Mouse (Mus musculus) heart, embryonic 10.5 days (tissue): Measurements from ENCODE around the gene Faf2. TPM values are rescaled to one million over a fixed set of nuclear protein-coding genes. Genes with fewer than 3 reads are reported as not detected.

Experiments used
- DNase-seq: peaks from one replicate; pipeline ENCODE4 v3.0.0-alpha.2; 2017; ENCODE audit warnings: low spot score
- H3K27ac ChIP-seq: fragments of 300-500 bp; sonication (generic); 2 replicates; pipeline ENCODE4 v1.5.1; 2016; ENCODE audit warnings: mild to moderate bottlenecking
- H3K27me3 ChIP-seq: fragments of 300-500 bp; sonication (generic); 2 replicates; pipeline ENCODE4 v1.6.1; 2016; ENCODE audit warnings: mild to moderate bottlenecking; ENCODE audit not compliant: poor library complexity, insufficient read depth, severe bottlenecking
- H3K36me3 ChIP-seq: fragments of 300-500 bp; sonication (generic); 2 replicates; pipeline ENCODE4 v1.6.1; 2016; ENCODE audit warnings: mild to moderate bottlenecking, moderate library complexity
- H3K4me1 ChIP-seq: fragments of 300-500 bp; sonication (generic); 2 replicates; pipeline ENCODE4 v1.6.1; 2016; ENCODE audit warnings: mild to moderate bottlenecking
- H3K4me3 ChIP-seq: fragments of 300-500 bp; sonication (generic); 2 replicates; pipeline ENCODE4 v1.5.1; 2016; ENCODE audit warnings: mild to moderate bottlenecking, moderate library complexity
- H3K9me3 ChIP-seq: fragments of 300-500 bp; sonication (generic); 2 replicates; pipeline ENCODE4 v1.6.1; 2016; ENCODE audit warnings: mild to moderate bottlenecking, moderate library complexity
- WGBS: fragments of 180-500 bp; shearing (Covaris S2); methylation state at CpG from one replicate; pipeline ENCODE4 v1.1.7; 2016; 5-methylcytosine and 5-hydroxymethylcytosine counted together
- polyA plus RNA-seq: library from polyadenylated mRNA; unstranded; fragments of >200 nt; fragmentation: Nextera tagmentation; extraction: Ambion mirVana; gene quantifications from 2 replicates; pipeline ENCODE4 v1.2.1, GENCODE M21; 2016

The Faf2 gene
- polyA plus RNA-seq, 1 experiment from 2014 or later = 68.8 TPM

GRCm38 (mm10) chr13:54591776-54592356 lies 29.7 kb upstream of the Faf2 start:
- no peak overlapping the region for H3K27ac ChIP-seq
- H3K4me3 ChIP-seq = peak overlapping the region; percentile 3; the same call in 1 of the 2 replicates
- peaks cover 20% of the 10 kb centered on the region for H3K36me3 ChIP-seq
- DNase-seq = no peak
- H3K27me3 ChIP-seq = no peaks in the 10 kb centered on the region
- no peaks in the 10 kb centered on the region for H3K9me3 ChIP-seq
- peaks cover 40% of the 10 kb centered on the region for H3K4me1 ChIP-seq
- 93% methylated on average over 8 of the region's 8 CpGs for WGBS

- Histone ChIP-seq H3K9me3 (no peaks in the 10 kb centered on the region), H3K27me3 (no peaks in the 10 kb centered on the region), H3K4me1 (peaks cover 56% of the 10 kb centered on the region), H3K4me3 (no peak overlapping the region), H3K27ac (no peak overlapping the region), H3K36me3 (peaks cover 11% of the 10 kb centered on the region)
- no peak for DNase-seq
- 85% methylated on average over 11 of the region's 11 CpGs for WGBS
Observed at GRCm38 (mm10) chr13:54593617-54594016, 28.0 kb upstream of the Faf2 start.

DNA sequence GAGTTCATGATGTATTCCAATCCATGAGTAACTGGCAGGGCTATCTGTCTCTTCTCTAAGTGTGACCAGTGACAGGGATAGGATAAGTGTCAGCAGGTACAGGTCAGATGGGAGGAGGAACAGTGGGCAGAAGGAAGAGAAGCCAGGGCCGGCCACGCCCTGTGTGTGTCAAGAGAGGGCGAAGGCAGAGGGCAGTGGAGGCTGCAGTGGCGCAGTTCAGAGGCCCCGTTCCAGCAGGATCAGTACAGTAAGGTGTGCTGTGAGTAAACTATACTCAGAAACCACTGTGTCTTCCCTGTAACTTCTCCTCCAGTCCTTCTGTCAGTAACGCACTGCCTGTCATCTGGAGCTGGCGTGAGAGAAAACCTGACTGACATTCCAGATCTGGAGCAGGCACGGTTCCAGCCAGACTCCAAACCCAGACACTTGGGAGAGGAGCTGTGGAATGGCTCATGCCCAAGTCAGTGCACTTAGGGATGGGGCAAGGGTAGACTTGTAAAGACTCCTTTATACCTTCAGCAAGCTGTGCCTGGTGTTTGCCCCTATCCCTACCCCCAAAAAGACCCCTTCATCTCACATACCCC lies 25.4 kb upstream of the Faf2 start:
- H3K27ac ChIP-seq = peak overlapping the region; percentile 69; the same call in 1 of the 2 replicates
- DNase-seq = no peak
- 43% methylated on average over 8 of the region's 8 CpGs for WGBS
- peaks cover 45% of the 10 kb centered on the region for H3K4me1 ChIP-seq
- H3K4me3 ChIP-seq = no peak overlapping the region
- peaks cover 21% of the 10 kb centered on the region for H3K36me3 ChIP-seq
- no peaks in the 10 kb centered on the region for H3K9me3 ChIP-seq
- H3K27me3 ChIP-seq = no peaks in the 10 kb centered on the region

DNA sequence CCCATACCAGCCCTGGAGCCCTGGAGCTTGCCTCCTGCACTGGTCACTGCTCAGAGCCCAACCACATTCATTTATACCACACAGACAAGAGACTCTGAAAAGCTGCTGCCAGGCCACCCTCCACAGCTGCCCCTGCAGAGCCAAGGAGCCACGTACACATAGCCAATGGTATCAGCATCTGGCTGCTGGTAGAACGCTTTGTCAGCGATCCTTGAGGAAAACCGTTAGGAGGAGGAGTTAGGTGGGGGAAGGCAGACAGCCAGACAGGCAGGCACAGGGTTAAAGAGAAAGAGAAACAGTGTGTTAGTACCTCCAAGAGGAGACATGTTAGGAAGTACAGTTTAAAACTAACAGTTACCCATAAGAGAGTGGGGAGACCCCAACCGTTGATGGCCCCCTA lies 24.7 kb upstream of the Faf2 start:
- peak overlapping the region; percentile 69; the same call in 1 of the 2 replicates for H3K27ac ChIP-seq
- H3K27me3 ChIP-seq = no peaks in the 10 kb centered on the region
- no peaks in the 10 kb centered on the region for H3K9me3 ChIP-seq
- H3K4me1 ChIP-seq = peaks cover 39% of the 10 kb centered on the region
- no peak for DNase-seq
- H3K36me3 ChIP-seq = peaks cover 21% of the 10 kb centered on the region
- peak overlapping the region; percentile 27; the same call in 1 of the 2 replicates for H3K4me3 ChIP-seq
- WGBS = 67% methylated on average over 5 of the region's 5 CpGs

DNA sequence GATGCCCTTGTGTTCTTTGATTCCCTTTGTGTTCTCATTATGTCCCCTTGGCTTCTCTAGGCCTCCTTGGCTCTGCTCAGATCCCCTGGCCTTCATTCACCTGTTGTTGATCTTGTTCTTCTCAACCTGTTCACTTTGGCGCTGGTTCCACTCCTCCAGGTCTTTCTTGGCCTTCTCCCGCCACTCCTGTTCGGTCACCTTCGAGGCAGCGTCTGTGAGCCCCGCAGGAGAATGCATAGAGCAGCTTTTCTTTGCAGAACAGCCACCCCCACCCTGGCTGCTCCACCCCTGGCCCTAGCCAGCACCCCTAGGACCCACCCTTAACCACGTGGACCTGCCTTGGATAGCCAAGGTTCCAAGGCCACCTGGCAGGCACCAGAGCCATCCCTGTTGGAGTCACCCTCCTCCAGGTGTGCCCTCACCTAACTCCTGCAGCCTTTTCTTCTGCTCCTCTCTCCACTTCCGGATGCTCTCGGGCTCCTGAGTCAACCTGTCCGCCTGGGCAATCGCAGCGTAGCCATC lies 22.9 kb upstream of the Faf2 start:
- no peaks in the 10 kb centered on the region for H3K9me3 ChIP-seq
- DNase-seq = no peak
- peaks cover 19% of the 10 kb centered on the region for H3K36me3 ChIP-seq
- no peaks in the 10 kb centered on the region for H3K27me3 ChIP-seq
- H3K27ac ChIP-seq = no peak overlapping the region
- WGBS = 87% methylated on average over 12 of the region's 12 CpGs
- H3K4me1 ChIP-seq = peaks cover 42% of the 10 kb centered on the region
- H3K4me3 ChIP-seq = no peak overlapping the region

DNA sequence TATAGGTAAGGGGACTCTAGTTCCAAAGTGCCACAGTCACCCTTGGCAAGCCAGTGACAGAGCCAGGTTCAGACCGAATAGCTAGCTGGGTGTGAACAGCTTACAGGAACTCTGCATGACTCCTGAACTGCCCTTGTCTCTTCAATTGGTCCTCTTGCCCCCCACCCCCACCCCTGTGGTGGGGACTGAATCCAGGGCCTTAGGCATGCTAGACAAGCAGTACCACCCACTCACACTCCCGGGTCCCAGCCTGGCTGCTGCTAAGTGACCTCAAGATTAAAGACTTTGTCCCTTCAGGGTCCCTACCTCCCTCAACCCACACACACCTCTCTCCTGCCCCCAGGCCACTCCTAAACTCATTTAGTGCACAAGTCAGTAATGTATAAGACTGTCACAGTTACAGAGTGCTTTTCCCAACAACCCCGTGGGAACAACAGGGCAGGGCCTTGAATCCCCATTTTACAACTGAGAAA lies 18.9 kb upstream of the Faf2 start:
- Histone ChIP-seq H3K27me3 (no peaks in the 10 kb centered on the region), H3K9me3 (no peaks in the 10 kb centered on the region), H3K4me1 (peaks cover 14% of the 10 kb centered on the region; the same call in 1 of the 2 replicates), H3K36me3 (peaks cover 24% of the 10 kb centered on the region), H3K27ac (0 out of 2 replicates have a peak overlapping the region, but pooled peaks have one; percentile 1), H3K4me3 (no peak overlapping the region)
- WGBS = 62% methylated on average over 3 of the region's 3 CpGs
- DNase-seq = no peak

- no peak overlapping the region for H3K27ac ChIP-seq
Observed at GRCm38 (mm10) chr13:54603501-54603900, 18.1 kb upstream of the Faf2 start.

DNA sequence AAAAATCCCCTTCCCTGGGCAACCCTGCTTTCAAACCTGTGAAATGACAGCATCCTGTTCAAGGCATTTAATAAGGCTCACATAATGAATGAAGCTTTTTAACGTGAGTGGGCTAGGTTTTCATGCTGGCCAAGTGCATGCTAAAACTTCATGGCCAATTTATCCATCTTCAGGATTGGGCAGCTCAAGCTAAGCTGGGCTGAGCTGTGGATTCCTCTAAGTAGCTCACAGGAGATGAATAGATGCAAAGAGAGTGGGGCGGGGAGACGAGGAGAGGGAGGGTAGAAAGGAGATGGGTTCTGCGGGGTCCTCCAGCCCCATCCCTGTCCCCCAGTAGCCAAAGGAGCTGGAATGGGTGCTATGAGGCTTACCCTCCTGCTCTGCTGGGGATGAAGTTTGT lies 17.4 kb upstream of the Faf2 start:
- Histone ChIP-seq H3K4me1 (peaks cover 13% of the 10 kb centered on the region), H3K4me3 (no peak overlapping the region), H3K27ac (no peak overlapping the region), H3K27me3 (0 out of 2 replicates have a peak, but pooled peaks cover 1% of the 10 kb centered on the region), H3K36me3 (peaks cover 13% of the 10 kb centered on the region; the same call in 1 of the 2 replicates), H3K9me3 (no peaks in the 10 kb centered on the region)
- no peak for DNase-seq
- 67% methylated on average over 4 of the region's 4 CpGs for WGBS

More at GRCm38 (mm10) chr13:54603501-54603900, 18.1 kb upstream of the Faf2 start:
- H3K9me3 ChIP-seq = no peaks in the 10 kb centered on the region
- no peak for DNase-seq
- H3K27me3 ChIP-seq = no peaks in the 10 kb centered on the region
- no peak overlapping the region for H3K4me3 ChIP-seq
- H3K36me3 ChIP-seq = peaks cover 21% of the 10 kb centered on the region
- peaks cover 8% of the 10 kb centered on the region for H3K4me1 ChIP-seq

DNA sequence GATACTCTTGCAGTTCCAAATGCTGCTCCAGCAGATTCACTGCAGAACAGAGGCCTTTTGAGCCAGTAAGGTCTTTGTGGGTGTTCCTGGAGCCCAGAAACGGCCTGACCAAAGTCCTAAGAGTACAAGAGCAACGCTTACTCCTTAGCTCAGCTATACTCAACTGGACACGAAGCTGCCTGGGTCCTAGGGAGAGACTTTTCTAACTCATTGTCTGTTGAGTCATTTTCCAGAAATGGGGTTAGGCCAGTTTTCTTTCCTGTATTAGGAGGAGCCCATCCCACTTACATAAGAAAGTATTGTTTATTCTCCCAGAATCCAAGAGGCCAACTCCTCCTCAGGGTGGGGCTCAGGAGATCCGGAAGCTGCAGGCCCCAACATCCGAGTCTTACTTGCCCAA lies 16.2 kb upstream of the Faf2 start:
- H3K4me3 ChIP-seq = no peak overlapping the region
- H3K36me3 ChIP-seq = peaks cover 10% of the 10 kb centered on the region; the same call in 1 of the 2 replicates
- WGBS = 77% methylated on average over 5 of the region's 5 CpGs
- DNase-seq = no peak
- no peak overlapping the region for H3K27ac ChIP-seq
- H3K4me1 ChIP-seq = peaks cover 17% of the 10 kb centered on the region
- H3K27me3 ChIP-seq = peaks cover 10% of the 10 kb centered on the region; the same call in 1 of the 2 replicates
- H3K9me3 ChIP-seq = no peaks in the 10 kb centered on the region

GRCm38 (mm10) chr13:54607204-54607603 lies 14.4 kb upstream of the Faf2 start:
- 75% methylated on average over 5 of the region's 5 CpGs for WGBS
- Histone ChIP-seq H3K36me3 (peaks cover 10% of the 10 kb centered on the region; the same call in 1 of the 2 replicates), H3K27me3 (peaks cover 16% of the 10 kb centered on the region; the same call in 1 of the 2 replicates), H3K9me3 (no peaks in the 10 kb centered on the region), H3K4me1 (peaks cover 28% of the 10 kb centered on the region), H3K4me3 (no peak overlapping the region), H3K27ac (no peak overlapping the region)
- DNase-seq = no peak

DNA sequence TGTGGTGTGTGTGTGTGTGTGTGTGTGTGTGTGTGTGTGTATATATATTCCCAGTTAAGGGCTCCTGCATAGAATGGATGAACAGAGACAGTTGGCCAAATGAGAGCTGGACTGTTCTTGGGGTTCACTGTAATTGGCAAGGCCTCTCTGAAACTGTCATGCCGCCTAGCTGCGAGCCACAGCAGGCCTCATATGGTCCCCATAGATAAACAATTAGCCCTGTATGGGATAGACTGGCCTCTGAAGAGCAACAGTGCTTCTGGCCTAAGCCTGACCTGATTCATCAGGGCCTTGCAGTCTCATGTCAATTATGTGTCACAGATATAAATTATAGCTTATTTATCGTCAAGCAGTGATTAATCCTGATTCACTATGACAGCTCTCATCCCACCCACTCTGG lies 13.6 kb upstream of the Faf2 start:
- Histone ChIP-seq H3K27ac (no peak overlapping the region), H3K4me1 (peaks cover 25% of the 10 kb centered on the region), H3K9me3 (no peaks in the 10 kb centered on the region), H3K27me3 (peaks cover 16% of the 10 kb centered on the region; the same call in 1 of the 2 replicates), H3K36me3 (peaks cover 10% of the 10 kb centered on the region; the same call in 1 of the 2 replicates), H3K4me3 (no peak overlapping the region)
- 84% methylated on average over 3 of the region's 3 CpGs for WGBS
- DNase-seq = no peak

- Histone ChIP-seq H3K9me3 (no peaks in the 10 kb centered on the region), H3K4me1 (peaks cover 25% of the 10 kb centered on the region), H3K36me3 (peaks cover 10% of the 10 kb centered on the region; the same call in 1 of the 2 replicates), H3K27ac (peak overlapping the region; percentile 52; the same call in 1 of the 2 replicates), H3K4me3 (peak overlapping the region; percentile 24), H3K27me3 (peaks cover 16% of the 10 kb centered on the region; the same call in 1 of the 2 replicates)
- DNase-seq = no peak
- WGBS = 16% methylated on average over 8 of the region's 8 CpGs
Observed at GRCm38 (mm10) chr13:54608666-54609065, 12.9 kb upstream of the Faf2 start.

DNA sequence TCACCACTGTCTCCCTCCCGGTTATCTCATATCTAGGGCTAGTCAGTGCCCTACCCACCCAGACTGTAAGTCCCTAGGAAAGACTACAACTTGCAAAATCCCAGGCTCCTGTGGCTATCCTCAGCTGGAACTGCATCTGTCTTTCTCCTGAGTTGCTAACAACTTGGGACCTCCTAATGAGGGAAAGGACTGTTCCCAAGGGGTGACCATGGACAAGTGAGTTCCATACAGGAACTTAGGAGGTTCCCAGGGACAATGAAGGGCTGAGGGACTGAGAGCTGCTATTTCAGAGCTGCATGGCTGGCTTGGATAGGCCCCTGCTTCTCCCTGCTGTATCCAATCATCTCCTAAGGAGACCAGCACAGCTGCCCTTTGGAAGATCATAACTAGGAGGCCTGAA lies 12.3 kb upstream of the Faf2 start:
- Histone ChIP-seq H3K36me3 (peaks cover 10% of the 10 kb centered on the region; the same call in 1 of the 2 replicates), H3K9me3 (no peaks in the 10 kb centered on the region), H3K4me1 (peaks cover 25% of the 10 kb centered on the region), H3K27ac (peak overlapping the region; percentile 52; the same call in 1 of the 2 replicates), H3K27me3 (peaks cover 16% of the 10 kb centered on the region; the same call in 1 of the 2 replicates), H3K4me3 (no peak overlapping the region)
- WGBS = 10% methylated on average over 1 of the region's 1 CpGs
- no peak for DNase-seq
